Mouse (Mus musculus) forebrain, embryonic 14.5 days (tissue): ENCODE data around the gene Adprhl2. TPM values are rescaled to one million over a fixed set of nuclear protein-coding genes. Genes with fewer than 3 reads are reported as not detected.

Experiments
- ATAC-seq: fragments of 200-750 bp; cut with Nextera tagmentation; 2 replicates; pipeline ENCODE4 v1.8.0; 2017; ENCODE audit warnings: mild to moderate bottlenecking, moderate library complexity
- DNase-seq: peaks from one replicate; pipeline ENCODE4 v3.0.0-alpha.2; 2015; ENCODE audit warnings: low spot score
- H3K27ac ChIP-seq: fragments of 300-500 bp; sonication (generic); 2 replicates; pipeline ENCODE4 v1.5.1; 2014; ENCODE audit warnings: low read depth, mild to moderate bottlenecking, control low read depth, low read length, moderate library complexity
- H3K27me3 ChIP-seq: fragments of 300-500 bp; sonication (generic); replicated peaks from 2 replicates; pipeline ENCODE4 v1.6.1; 2014; ENCODE audit warnings: low read length, control low read depth, mixed read lengths; ENCODE audit not compliant: control insufficient read depth, insufficient read depth
- H3K36me3 ChIP-seq: fragments of 300-500 bp; sonication (generic); 2 replicates; pipeline ENCODE4 v1.6.1; 2014; ENCODE audit warnings: low read length, control low read depth; ENCODE audit not compliant: control insufficient read depth, insufficient read depth
- H3K4me1 ChIP-seq: fragments of 300-500 bp; sonication (generic); 2 replicates; pipeline ENCODE4 v1.6.1; 2014; ENCODE audit warnings: antibody characterized with exemption, low read length, control low read depth; ENCODE audit not compliant: control insufficient read depth, insufficient read depth
- H3K4me2 ChIP-seq: fragments of 300-500 bp; sonication (generic); 2 replicates; pipeline ENCODE4 v1.6.1; 2014; ENCODE audit warnings: mild to moderate bottlenecking, control low read depth, low read length
- H3K4me3 ChIP-seq: fragments of 300-500 bp; sonication (generic); 2 replicates; pipeline ENCODE4 v1.5.1; 2014; ENCODE audit warnings: low read depth, low read length, control low read depth
- H3K9ac ChIP-seq: fragments of 300-500 bp; sonication (generic); 2 replicates; pipeline ENCODE4 v1.6.1; 2014; ENCODE audit warnings: mild to moderate bottlenecking, low read length, control low read depth, moderate library complexity
- H3K9me3 ChIP-seq: fragments of 300-500 bp; sonication (generic); replicated peaks from 2 replicates; pipeline ENCODE4 v1.6.1; 2016; ENCODE audit warnings: low read length, control low read depth, mixed read lengths; ENCODE audit not compliant: control insufficient read depth
- WGBS: fragments of 180-500 bp; shearing (Covaris S2); extraction: QIAGEN DNeasy Blood & Tissue Kit; methylation state at CpG from one replicate; pipeline ENCODE4 v1.1.7; 2014; 5-methylcytosine and 5-hydroxymethylcytosine counted together
- polyA plus RNA-seq: library from polyadenylated mRNA; unstranded; fragments of >200 nt; fragmentation: Nextera tagmentation; extraction: Ambion mirVana; gene quantifications from 2 replicates; pipeline ENCODE4 v1.2.1, GENCODE M21; 2014

The Adprhl2 gene
- polyA plus RNA-seq, 1 experiment from 2014 or later = 53.9 TPM

GRCm38 (mm10) chr4:126287302-126287995, 34.1 kb downstream of the Adprhl2 start:
- peaks cover 40% of the 10 kb centered on the region for H3K27me3 ChIP-seq
- H3K4me2 ChIP-seq = no peak overlapping the region
- H3K4me3 ChIP-seq = no peak overlapping the region
- no peak overlapping the region for H3K9ac ChIP-seq
- ATAC-seq = no peak
- WGBS = 41% methylated on average over 11 of the region's 11 CpGs
- H3K27ac ChIP-seq = no peak overlapping the region
- no peak for DNase-seq
- no peaks in the 10 kb centered on the region for H3K4me1 ChIP-seq
- no peaks in the 10 kb centered on the region for H3K9me3 ChIP-seq
- no peaks in the 10 kb centered on the region for H3K36me3 ChIP-seq

- peaks cover 40% of the 10 kb centered on the region for H3K27me3 ChIP-seq
- peak within 1 kb of the TSS; percentile 41 for H3K4me2 ChIP-seq
- no peaks in the 10 kb centered on the region for H3K4me1 ChIP-seq
- H3K9ac ChIP-seq = no peak within 1 kb of the TSS; the same call in 1 of the 2 replicates
- DNase-seq (no peak), ATAC-seq (no peak)
- 5% methylated on average over 30 of the region's 42 CpGs for WGBS
- no peaks in the 10 kb centered on the region for H3K9me3 ChIP-seq
- H3K27ac ChIP-seq = no peak within 1 kb of the TSS
- H3K36me3 ChIP-seq = no peaks in the 10 kb centered on the region
- peak within 1 kb of the TSS; percentile 21 for H3K4me3 ChIP-seq
Observed at GRCm38 (mm10) chr4:126286492-126286891, 35.0 kb downstream of the Adprhl2 start, which contains the start of gene Col8a2. TSS of gene Col8a2 (plus strand) at chr4:126286793.

- Histone ChIP-seq H3K9me3 (no peaks in the 10 kb centered on the region), H3K36me3 (no peaks in the 10 kb centered on the region), H3K4me2 (no peak overlapping the region), H3K4me1 (no peaks in the 10 kb centered on the region), H3K9ac (no peak overlapping the region; the same call in 1 of the 2 replicates), H3K4me3 (no peak overlapping the region), H3K27me3 (peaks cover 32% of the 10 kb centered on the region), H3K27ac (no peak overlapping the region)
- WGBS = 87% methylated on average over 8 of the region's 8 CpGs
- ATAC-seq (no peak), DNase-seq (no peak)
Observed at GRCm38 (mm10) chr4:126283582-126283981, 37.9 kb downstream of the Adprhl2 start.

GRCm38 (mm10) chr4:126281706-126282105, 39.8 kb downstream of the Adprhl2 start:
- H3K36me3 ChIP-seq = no peaks in the 10 kb centered on the region
- ATAC-seq (no peak), DNase-seq (no peak)
- H3K9me3 ChIP-seq = no peaks in the 10 kb centered on the region
- H3K4me1 ChIP-seq = no peaks in the 10 kb centered on the region
- 64% methylated on average over 9 of the region's 9 CpGs for WGBS
- H3K4me2 ChIP-seq = no peak overlapping the region
- no peak overlapping the region for H3K4me3 ChIP-seq
- H3K27ac ChIP-seq = no peak overlapping the region
- H3K9ac ChIP-seq = no peak overlapping the region
- peaks cover 14% of the 10 kb centered on the region for H3K27me3 ChIP-seq

GRCm38 (mm10) chr4:126278961-126279360, 42.5 kb downstream of the Adprhl2 start:
- no peaks in the 10 kb centered on the region; the same call in 1 of the 2 replicates for H3K27me3 ChIP-seq
- DNase-seq (no peak), ATAC-seq (no peak)
- H3K9me3 ChIP-seq = no peaks in the 10 kb centered on the region
- no peaks in the 10 kb centered on the region for H3K4me1 ChIP-seq
- H3K9ac ChIP-seq = no peak overlapping the region
- no peak overlapping the region for H3K27ac ChIP-seq
- H3K4me2 ChIP-seq = no peak overlapping the region
- peaks cover 15% of the 10 kb centered on the region for H3K36me3 ChIP-seq
- 66% methylated on average over 9 of the region's 9 CpGs for WGBS
- no peak overlapping the region for H3K4me3 ChIP-seq

GRCm38 (mm10) chr4:126278565-126278915, 43.0 kb downstream of the Adprhl2 start:
- Histone ChIP-seq H3K27me3 (no peaks in the 10 kb centered on the region), H3K4me2 (no peak overlapping the region), H3K4me3 (no peak overlapping the region), H3K9me3 (no peaks in the 10 kb centered on the region), H3K4me1 (no peaks in the 10 kb centered on the region), H3K9ac (no peak overlapping the region), H3K36me3 (peaks cover 19% of the 10 kb centered on the region), H3K27ac (no peak overlapping the region)
- ATAC-seq = no peak
- no peak for DNase-seq
- WGBS = 38% methylated on average over 9 of the region's 9 CpGs

- no peak overlapping the region for H3K27ac ChIP-seq
- peak; percentile 54 for ATAC-seq
- H3K9ac ChIP-seq = no peak overlapping the region
Observed at GRCm38 (mm10) chr4:126277906-126278564, 43.5 kb downstream of the Adprhl2 start.

GRCm38 (mm10) chr4:126275681-126276131, 45.8 kb downstream of the Adprhl2 start:
- Histone ChIP-seq H3K4me3 (no peak overlapping the region), H3K9me3 (no peaks in the 10 kb centered on the region), H3K27ac (no peak overlapping the region), H3K27me3 (no peaks in the 10 kb centered on the region), H3K36me3 (peaks cover 31% of the 10 kb centered on the region), H3K9ac (no peak overlapping the region), H3K4me2 (no peak overlapping the region), H3K4me1 (no peaks in the 10 kb centered on the region)
- ATAC-seq = no peak
- WGBS = 93% methylated on average over 13 of the region's 13 CpGs
- no peak for DNase-seq

More at GRCm38 (mm10) chr4:126277906-126278564, 43.5 kb downstream of the Adprhl2 start:
- WGBS = 8% methylated on average over 13 of the region's 13 CpGs
- H3K9me3 ChIP-seq = no peaks in the 10 kb centered on the region
- peak; percentile 66 for DNase-seq
- H3K4me3 ChIP-seq = no peak overlapping the region
- no peaks in the 10 kb centered on the region for H3K27me3 ChIP-seq
- H3K4me2 ChIP-seq = no peak overlapping the region
- peaks cover 23% of the 10 kb centered on the region for H3K36me3 ChIP-seq
- H3K4me1 ChIP-seq = no peaks in the 10 kb centered on the region

- H3K4me2 ChIP-seq = no peak overlapping the region
- H3K4me3 ChIP-seq = no peak overlapping the region
- peaks cover 31% of the 10 kb centered on the region for H3K36me3 ChIP-seq
- H3K27me3 ChIP-seq = no peaks in the 10 kb centered on the region
- no peaks in the 10 kb centered on the region for H3K4me1 ChIP-seq
- H3K27ac ChIP-seq = no peak overlapping the region
- DNase-seq = no peak
- no peaks in the 10 kb centered on the region for H3K9me3 ChIP-seq
- ATAC-seq = no peak
- no peak overlapping the region for H3K9ac ChIP-seq
- 91% methylated on average over 4 of the region's 4 CpGs for WGBS
Observed at GRCm38 (mm10) chr4:126275081-126275480, 46.4 kb downstream of the Adprhl2 start.
